Mouse (Mus musculus): ENCODE measurements at regions not wholly inside any gene's neighbourhood (a gene's known extent, or its start where the extent isn't known, plus 50 kb on each side); places are given as distances from the start of the nearest gene placed in this dataset.

- no peaks in the 10 kb centered on the region for H3K27me3 ChIP-seq (ENCODE audit: control insufficient read depth, insufficient read depth, insufficient read length)
- TF ChIP-seq CEBPB (IDR thresholded peaks at IDR 0.05; ENCODE audit: insufficient read depth, poor library complexity, severe bottlenecking) (no peak), TCF12 (IDR thresholded peaks at IDR 0.05; ENCODE audit: insufficient read depth, poor library complexity, severe bottlenecking) (no peak), SRF (IDR thresholded peaks at IDR 0.05; ENCODE audit: control insufficient read depth, insufficient read length, low read depth) (no peak), MYOG (IDR thresholded peaks at IDR 0.05; ENCODE audit: control insufficient read depth in 1 of 3, insufficient read depth in 1 of 3, insufficient read length in 2 of 3, low read depth in 2 of 3) (no peak), REST (IDR thresholded peaks at IDR 0.05; ENCODE audit: insufficient read depth, insufficient read length) (no peak), MAX (IDR thresholded peaks at IDR 0.05; ENCODE audit: low read depth) (no peak), TCF3 (IDR thresholded peaks at IDR 0.05; ENCODE audit: insufficient read length, low read depth) (no peak), E2F4 (IDR thresholded peaks at IDR 0.05; ENCODE audit: insufficient read depth) (no peak), POLR2AphosphoS2 (IDR thresholded peaks at IDR 0.05; ENCODE audit: insufficient read length, low read depth) (no peak), POLR2A (IDR thresholded peaks at IDR 0.05; ENCODE audit: insufficient read length, low read depth) (no peak)
These were observed 118.9 kb upstream of the Hmga2 start for GRCm38 (mm10) chr10:120595145-120595544.

GRCm38 (mm10) chr10:120593876-120594275 is 117.6 kb upstream of the Hmga2 start:
- no peak overlapping the region for H3K4me2 ChIP-seq (ENCODE audit: low read depth)
- no peaks in the 10 kb centered on the region for H3K79me2 ChIP-seq (ENCODE audit: control insufficient read depth, insufficient read depth)
- no peaks in the 10 kb centered on the region for H3K36me3 ChIP-seq (ENCODE audit: control insufficient read depth, insufficient read depth)
- TF ChIP-seq MAX (IDR thresholded peaks at IDR 0.05; ENCODE audit: low read depth) (no peak), USF1 (IDR thresholded peaks at IDR 0.05; ENCODE audit: low read depth) (no peak), SRF (IDR thresholded peaks at IDR 0.05; ENCODE audit: control insufficient read depth, insufficient read length, low read depth) (no peak), TCF3 (IDR thresholded peaks at IDR 0.05; ENCODE audit: insufficient read length, low read depth) (no peak), MYOD1 (IDR thresholded peaks at IDR 0.05; ENCODE audit: control insufficient read depth in 1 of 3, insufficient read length in 2 of 3, low read depth in 2 of 3) (no peak), REST (IDR thresholded peaks at IDR 0.05; ENCODE audit: insufficient read depth, insufficient read length) (no peak), MYOG (IDR thresholded peaks at IDR 0.05; ENCODE audit: control insufficient read depth in 1 of 3, insufficient read depth in 1 of 3, insufficient read length in 2 of 3, low read depth in 2 of 3) (no peak), E2F4 (IDR thresholded peaks at IDR 0.05; ENCODE audit: insufficient read depth) (no peak), TCF12 (IDR thresholded peaks at IDR 0.05; ENCODE audit: insufficient read depth, poor library complexity, severe bottlenecking) (no peak)
- H3K4me3 ChIP-seq = no peak overlapping the region
- H3K27me3 ChIP-seq (ENCODE audit: control insufficient read depth, insufficient read depth, insufficient read length) = no peaks in the 10 kb centered on the region
- no peak overlapping the region for H3ac ChIP-seq (ENCODE audit: control insufficient read depth, insufficient read length)

More at GRCm38 (mm10) chr10:120595145-120595544, 118.9 kb upstream of the Hmga2 start:
- Histone ChIP-seq H3ac (ENCODE audit: control insufficient read depth, insufficient read length) (no peak overlapping the region), H3K79me2 (ENCODE audit: control insufficient read depth, insufficient read depth) (no peaks in the 10 kb centered on the region), H3K4me2 (ENCODE audit: low read depth) (no peak overlapping the region), H3K36me3 (ENCODE audit: control insufficient read depth, insufficient read depth) (no peaks in the 10 kb centered on the region), H3K4me3 (no peak overlapping the region)

DNA sequence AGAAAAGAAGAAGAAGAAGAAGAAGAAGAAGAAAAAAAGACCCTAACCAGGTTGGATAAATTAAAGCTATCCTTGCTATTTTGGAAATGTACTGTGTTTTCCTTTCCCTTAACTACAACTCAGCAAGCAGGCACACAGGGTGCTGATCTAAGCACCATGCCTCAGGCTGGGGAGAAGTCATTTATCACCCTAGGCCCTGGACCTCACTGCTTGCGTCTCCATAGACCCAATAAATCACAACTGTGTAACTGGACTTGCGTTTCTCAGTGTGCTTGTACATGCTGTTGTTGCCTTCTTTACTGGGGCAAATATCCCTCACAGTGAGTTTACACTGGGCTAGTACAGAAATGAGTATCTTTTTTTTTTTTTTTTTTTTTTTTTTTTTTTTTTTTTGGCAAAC is 113.4 kb upstream of the Hmga2 start:
- Histone ChIP-seq H3K36me3 (ENCODE audit: control insufficient read depth, insufficient read depth) (no peaks in the 10 kb centered on the region), H3K4me3 (no peak overlapping the region), H3K79me2 (ENCODE audit: control insufficient read depth, insufficient read depth) (no peaks in the 10 kb centered on the region), H3K4me2 (ENCODE audit: low read depth) (no peak overlapping the region), H3K27me3 (ENCODE audit: control insufficient read depth, insufficient read depth, insufficient read length) (no peaks in the 10 kb centered on the region), H3ac (ENCODE audit: control insufficient read depth, insufficient read length) (no peak overlapping the region)
- TF ChIP-seq REST (IDR thresholded peaks at IDR 0.05; ENCODE audit: insufficient read depth, insufficient read length) (no peak), TCF3 (IDR thresholded peaks at IDR 0.05; ENCODE audit: insufficient read length, low read depth) (no peak), E2F4 (IDR thresholded peaks at IDR 0.05; ENCODE audit: insufficient read depth) (no peak), CEBPB (IDR thresholded peaks at IDR 0.05; ENCODE audit: insufficient read depth, poor library complexity, severe bottlenecking) (no peak)

DNA sequence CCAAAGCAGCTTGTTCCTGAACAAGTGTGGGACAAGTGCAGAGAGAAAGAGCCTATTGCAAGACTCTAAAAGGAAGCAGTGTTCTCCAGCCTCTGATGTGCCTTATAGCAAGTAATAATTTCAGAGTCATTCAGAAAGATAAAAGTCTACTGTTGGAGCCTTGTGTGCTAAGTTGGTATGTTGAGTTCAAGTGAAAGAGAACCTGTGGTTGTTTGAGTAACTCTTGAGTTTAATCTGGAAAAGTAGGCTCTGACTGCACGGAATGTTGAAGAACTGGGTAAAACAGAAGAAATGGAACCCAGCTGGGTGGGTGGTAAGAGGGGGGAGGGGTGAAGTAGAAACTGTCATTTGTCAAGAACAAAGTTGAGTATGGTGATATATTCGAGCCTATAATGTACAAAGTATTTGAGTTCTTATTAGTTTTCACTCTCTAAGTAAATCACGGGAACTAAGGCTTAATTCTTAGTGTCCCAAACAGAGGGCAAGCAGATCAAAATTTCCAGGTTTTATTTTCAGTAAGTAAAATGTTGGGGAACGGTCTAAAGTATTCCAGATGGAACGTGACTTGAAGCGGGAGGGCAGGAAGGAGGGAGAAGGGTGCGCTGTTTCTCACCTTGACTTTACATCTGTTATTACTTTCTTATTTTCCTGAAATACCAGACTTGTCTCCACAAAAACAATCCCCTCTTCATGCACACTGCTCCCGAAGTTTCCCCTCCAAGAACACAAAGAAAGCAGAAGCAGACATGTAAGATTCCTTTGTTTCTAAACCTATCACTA is 111.8 kb upstream of the Hmga2 start:
- Histone ChIP-seq H3K4me3 (no peak overlapping the region), H3K36me3 (ENCODE audit: control insufficient read depth, insufficient read depth) (no peaks in the 10 kb centered on the region), H3K4me2 (ENCODE audit: low read depth) (no peak overlapping the region), H3K79me2 (ENCODE audit: control insufficient read depth, insufficient read depth) (no peaks in the 10 kb centered on the region), H3ac (ENCODE audit: control insufficient read depth, insufficient read length) (no peak overlapping the region), H3K27me3 (ENCODE audit: control insufficient read depth, insufficient read depth, insufficient read length) (no peaks in the 10 kb centered on the region)
- TF ChIP-seq REST (IDR thresholded peaks at IDR 0.05; ENCODE audit: insufficient read depth, insufficient read length) (no peak), USF1 (IDR thresholded peaks at IDR 0.05; ENCODE audit: low read depth) (no peak), TCF12 (IDR thresholded peaks at IDR 0.05; ENCODE audit: insufficient read depth, poor library complexity, severe bottlenecking) (no peak), MAX (IDR thresholded peaks at IDR 0.05; ENCODE audit: low read depth) (no peak), MYOD1 (IDR thresholded peaks at IDR 0.05; ENCODE audit: control insufficient read depth in 1 of 3, insufficient read length in 2 of 3, low read depth in 2 of 3) (no peak), E2F4 (IDR thresholded peaks at IDR 0.05; ENCODE audit: insufficient read depth) (no peak), TCF3 (IDR thresholded peaks at IDR 0.05; ENCODE audit: insufficient read length, low read depth) (no peak), CEBPB (IDR thresholded peaks at IDR 0.05; ENCODE audit: insufficient read depth, poor library complexity, severe bottlenecking) (no peak), MYOG (IDR thresholded peaks at IDR 0.05; ENCODE audit: control insufficient read depth in 1 of 3, insufficient read depth in 1 of 3, insufficient read length in 2 of 3, low read depth in 2 of 3) (no peak), POLR2A (IDR thresholded peaks at IDR 0.05; ENCODE audit: insufficient read length, low read depth) (no peak), SRF (IDR thresholded peaks at IDR 0.05; ENCODE audit: control insufficient read depth, insufficient read length, low read depth) (no peak), POLR2AphosphoS2 (IDR thresholded peaks at IDR 0.05; ENCODE audit: insufficient read length, low read depth) (no peak)

- H3K4me2 ChIP-seq (ENCODE audit: low read depth) = no peak overlapping the region
- no peaks in the 10 kb centered on the region for H3K36me3 ChIP-seq (ENCODE audit: control insufficient read depth, insufficient read depth)
- no peak overlapping the region for H3ac ChIP-seq (ENCODE audit: control insufficient read depth, insufficient read length)
- no peaks in the 10 kb centered on the region for H3K27me3 ChIP-seq (ENCODE audit: control insufficient read depth, insufficient read depth, insufficient read length)
- no peak overlapping the region for H3K4me3 ChIP-seq
- H3K79me2 ChIP-seq (ENCODE audit: control insufficient read depth, insufficient read depth) = no peaks in the 10 kb centered on the region
- TF ChIP-seq MYOD1 (IDR thresholded peaks at IDR 0.05; ENCODE audit: control insufficient read depth in 1 of 3, insufficient read length in 2 of 3, low read depth in 2 of 3) (no peak), REST (IDR thresholded peaks at IDR 0.05; ENCODE audit: insufficient read depth, insufficient read length) (no peak), POLR2A (IDR thresholded peaks at IDR 0.05; ENCODE audit: insufficient read length, low read depth) (no peak), CEBPB (IDR thresholded peaks at IDR 0.05; ENCODE audit: insufficient read depth, poor library complexity, severe bottlenecking) (no peak), MYOG (IDR thresholded peaks at IDR 0.05; ENCODE audit: control insufficient read depth in 1 of 3, insufficient read depth in 1 of 3, insufficient read length in 2 of 3, low read depth in 2 of 3) (no peak), E2F4 (IDR thresholded peaks at IDR 0.05; ENCODE audit: insufficient read depth) (no peak), MAX (IDR thresholded peaks at IDR 0.05; ENCODE audit: low read depth) (no peak), USF1 (IDR thresholded peaks at IDR 0.05; ENCODE audit: low read depth) (no peak), SRF (IDR thresholded peaks at IDR 0.05; ENCODE audit: control insufficient read depth, insufficient read length, low read depth) (no peak), POLR2AphosphoS2 (IDR thresholded peaks at IDR 0.05; ENCODE audit: insufficient read length, low read depth) (no peak), TCF12 (IDR thresholded peaks at IDR 0.05; ENCODE audit: insufficient read depth, poor library complexity, severe bottlenecking) (no peak), TCF3 (IDR thresholded peaks at IDR 0.05; ENCODE audit: insufficient read length, low read depth) (no peak)
These were observed 110.9 kb upstream of the Hmga2 start for GRCm38 (mm10) chr10:120587179-120587578.
